Mouse (Mus musculus) bone marrow macrophage, adult 2 months (primary cell): ENCODE measurements around the gene She.

ENCODE experiments used
- CTCF ChIP-seq: IDR thresholded peaks from 2 replicates; pipeline ENCODE4 v1.5.1; 2012; ENCODE audit warnings: low read depth, mild to moderate bottlenecking, low read length, moderate library complexity
- POLR2A ChIP-seq: IDR thresholded peaks from 2 replicates; pipeline ENCODE4 v1.6.1; 2012; ENCODE audit warnings: mild to moderate bottlenecking, low read depth, low read length, borderline replicate concordance

- TF ChIP-seq CTCF (no peak), POLR2A (no peak)
Observed at GRCm38 (mm10) chr3:89868357-89868756, 37.2 kb downstream of the She start.
